Mouse (Mus musculus): Measurements from ENCODE around the gene Gzmm. TPM values are rescaled to one million over a fixed set of nuclear protein-coding genes. Genes with fewer than 3 reads are reported as not detected.

Gene Gzmm
- polyA plus RNA-seq, 1 experiment = 0.51 TPM

GRCm38 (mm10) chr10:79682916-79683582, 5.8 kb upstream of the Gzmm start:
- Histone ChIP-seq H3ac (ENCODE audit: control insufficient read depth, insufficient read length, low read depth) (peak overlapping the region; percentile 78), H3K4me3 (ENCODE audit: insufficient read depth, poor library complexity, severe bottlenecking) (peak overlapping the region; percentile 99)
- peak; percentile 16 for TF ChIP-seq CTCF (IDR thresholded peaks at IDR 0.05; ENCODE audit: control insufficient read depth, insufficient read depth, insufficient read length)
- TF ChIP-seq FOSL1 (IDR thresholded peaks at IDR 0.05; ENCODE audit: insufficient read depth, low read length, poor library complexity, severe bottlenecking) = no peak
- peak; percentile 61 for TF ChIP-seq MYOD1 (IDR thresholded peaks at IDR 0.05; ENCODE audit: control insufficient read depth, insufficient read length, low read depth)

GRCm38 (mm10) chr10:79683726-79684640, 4.8 kb upstream of the Gzmm start:
- TF ChIP-seq MYOD1 (IDR thresholded peaks at IDR 0.05; ENCODE audit: control insufficient read depth, insufficient read length, low read depth) (no peak), USF1 (IDR thresholded peaks at IDR 0.05; ENCODE audit: low read depth) (no peak), CTCF (IDR thresholded peaks at IDR 0.05; ENCODE audit: control insufficient read depth, insufficient read depth, insufficient read length) (no peak), MYOG (IDR thresholded peaks at IDR 0.05; ENCODE audit: control insufficient read depth, extremely low read depth, insufficient read length) (no peak), CEBPB (IDR thresholded peaks at IDR 0.05; ENCODE audit: low read depth) (no peak), MAX (IDR thresholded peaks at IDR 0.05) (no peak), FOSL1 (IDR thresholded peaks at IDR 0.05; ENCODE audit: insufficient read depth, low read length, poor library complexity, severe bottlenecking) (no peak)
- Histone ChIP-seq H3K79me2 (ENCODE audit: control insufficient read depth, insufficient read depth) (peaks cover 59% of the 10 kb centered on the region), H3K4me3 (ENCODE audit: insufficient read depth, poor library complexity, severe bottlenecking) (peak overlapping the region; percentile 99), H3K79me3 (ENCODE audit: low read depth) (peaks cover 43% of the 10 kb centered on the region), H3K27me3 (ENCODE audit: control insufficient read depth, insufficient read depth, insufficient read length) (no peaks in the 10 kb centered on the region), H3K36me3 (ENCODE audit: control insufficient read depth, insufficient read depth) (peaks cover 58% of the 10 kb centered on the region), H3ac (ENCODE audit: control insufficient read depth, insufficient read length, low read depth) (peak overlapping the region; percentile 78)

More at GRCm38 (mm10) chr10:79682916-79683582, 5.8 kb upstream of the Gzmm start:
- Histone ChIP-seq H3K27me3 (ENCODE audit: control insufficient read depth, insufficient read depth, insufficient read length) (no peaks in the 10 kb centered on the region), H3K36me3 (ENCODE audit: control insufficient read depth, insufficient read depth) (peaks cover 49% of the 10 kb centered on the region), H3K79me2 (ENCODE audit: control insufficient read depth, insufficient read depth) (peaks cover 59% of the 10 kb centered on the region), H3K79me3 (ENCODE audit: low read depth) (peaks cover 43% of the 10 kb centered on the region)

GRCm38 (mm10) chr10:79684770-79685600, 3.8 kb upstream of the Gzmm start:
- Histone ChIP-seq H3K4me3 (ENCODE audit: insufficient read depth, poor library complexity, severe bottlenecking) (no peak overlapping the region), H3K79me2 (ENCODE audit: control insufficient read depth, insufficient read depth) (peaks cover 59% of the 10 kb centered on the region), H3ac (ENCODE audit: control insufficient read depth, insufficient read length, low read depth) (peak overlapping the region; percentile 5), H3K27me3 (ENCODE audit: control insufficient read depth, insufficient read depth, insufficient read length) (no peaks in the 10 kb centered on the region), H3K36me3 (ENCODE audit: control insufficient read depth, insufficient read depth) (peaks cover 64% of the 10 kb centered on the region), H3K79me3 (ENCODE audit: low read depth) (peaks cover 43% of the 10 kb centered on the region)
- TF ChIP-seq USF1 (IDR thresholded peaks at IDR 0.05; ENCODE audit: low read depth) = no peak
- TF ChIP-seq MAX (IDR thresholded peaks at IDR 0.05) = no peak
- no peak for TF ChIP-seq MYOG (IDR thresholded peaks at IDR 0.05; ENCODE audit: control insufficient read depth, extremely low read depth, insufficient read length)
- no peak for TF ChIP-seq CEBPB (IDR thresholded peaks at IDR 0.05; ENCODE audit: low read depth)
- TF ChIP-seq MYOD1 (IDR thresholded peaks at IDR 0.05; ENCODE audit: control insufficient read depth, insufficient read length, low read depth) = no peak
- no peak for TF ChIP-seq FOSL1 (IDR thresholded peaks at IDR 0.05; ENCODE audit: insufficient read depth, low read length, poor library complexity, severe bottlenecking)
- TF ChIP-seq CTCF (IDR thresholded peaks at IDR 0.05; ENCODE audit: control insufficient read depth, insufficient read depth, insufficient read length) = no peak

GRCm38 (mm10) chr10:79686219-79686618, 2.6 kb upstream of the Gzmm start:
- no peak overlapping the region for H3K4me3 ChIP-seq (ENCODE audit: insufficient read depth, poor library complexity, severe bottlenecking)
- no peaks in the 10 kb centered on the region for H3K27me3 ChIP-seq (ENCODE audit: control insufficient read depth, insufficient read depth, insufficient read length)
- H3K79me2 ChIP-seq (ENCODE audit: control insufficient read depth, insufficient read depth) = peaks cover 59% of the 10 kb centered on the region
- H3K36me3 ChIP-seq (ENCODE audit: control insufficient read depth, insufficient read depth) = peaks cover 64% of the 10 kb centered on the region
- TF ChIP-seq MAX (IDR thresholded peaks at IDR 0.05) = no peak
- TF ChIP-seq FOSL1 (IDR thresholded peaks at IDR 0.05; ENCODE audit: insufficient read depth, low read length, poor library complexity, severe bottlenecking) = no peak
- TF ChIP-seq CTCF (IDR thresholded peaks at IDR 0.05; ENCODE audit: control insufficient read depth, insufficient read depth, insufficient read length) = no peak
- TF ChIP-seq USF1 (IDR thresholded peaks at IDR 0.05; ENCODE audit: low read depth) = no peak
- no peak for TF ChIP-seq MYOD1 (IDR thresholded peaks at IDR 0.05; ENCODE audit: control insufficient read depth, insufficient read length, low read depth)
- no peak for TF ChIP-seq MYOG (IDR thresholded peaks at IDR 0.05; ENCODE audit: control insufficient read depth, extremely low read depth, insufficient read length)
- TF ChIP-seq CEBPB (IDR thresholded peaks at IDR 0.05; ENCODE audit: low read depth) = no peak
- peaks cover 43% of the 10 kb centered on the region for H3K79me3 ChIP-seq (ENCODE audit: low read depth)
- H3ac ChIP-seq (ENCODE audit: control insufficient read depth, insufficient read length, low read depth) = no peak overlapping the region

- peaks cover 64% of the 10 kb centered on the region for H3K36me3 ChIP-seq (ENCODE audit: control insufficient read depth, insufficient read depth)
- H3K27me3 ChIP-seq (ENCODE audit: control insufficient read depth, insufficient read depth, insufficient read length) = no peaks in the 10 kb centered on the region
- TF ChIP-seq MAX (IDR thresholded peaks at IDR 0.05) = no peak
- no peak for TF ChIP-seq CTCF (IDR thresholded peaks at IDR 0.05; ENCODE audit: control insufficient read depth, insufficient read depth, insufficient read length)
- TF ChIP-seq FOSL1 (IDR thresholded peaks at IDR 0.05; ENCODE audit: insufficient read depth, low read length, poor library complexity, severe bottlenecking) = no peak
- no peak for TF ChIP-seq MYOG (IDR thresholded peaks at IDR 0.05; ENCODE audit: control insufficient read depth, extremely low read depth, insufficient read length)
- TF ChIP-seq USF1 (IDR thresholded peaks at IDR 0.05; ENCODE audit: low read depth) = no peak
- TF ChIP-seq CEBPB (IDR thresholded peaks at IDR 0.05; ENCODE audit: low read depth) = no peak
- TF ChIP-seq MYOD1 (IDR thresholded peaks at IDR 0.05; ENCODE audit: control insufficient read depth, insufficient read length, low read depth) = no peak
- peaks cover 43% of the 10 kb centered on the region for H3K79me3 ChIP-seq (ENCODE audit: low read depth)
- H3ac ChIP-seq (ENCODE audit: control insufficient read depth, insufficient read length, low read depth) = no peak overlapping the region
- H3K79me2 ChIP-seq (ENCODE audit: control insufficient read depth, insufficient read depth) = peaks cover 59% of the 10 kb centered on the region
- no peak overlapping the region for H3K4me3 ChIP-seq (ENCODE audit: insufficient read depth, poor library complexity, severe bottlenecking)
Measured at GRCm38 (mm10) chr10:79686691-79687090, 2.1 kb upstream of the Gzmm start.

Data from C2C12 (cell line).